Mouse (Mus musculus) MEL (cell line): ENCODE measurements around the gene Jup.

Source experiments
- CHD2 ChIP-seq: IDR thresholded peaks from 2 replicates; pipeline ENCODE4 v1.6.1; 2011; ENCODE audit warnings: low read length, improper control_type of control experiment
- CTCF ChIP-seq, 3 experiments: IDR thresholded peaks in 2 of 3; conservative IDR thresholded peaks in 1 of 3; 2 replicates each; pipeline ENCODE4 v1.5.1; 2011 to 2012; ENCODE audit warnings: low read length in 3 of 3, low read depth in 2 of 3, mild to moderate bottlenecking in 2 of 3, improper control_type of control experiment in 1 of 3, inconsistent platforms in 1 of 3, mixed read lengths in 1 of 3, moderate library complexity in 1 of 3; ENCODE audit not compliant: control insufficient read depth in 1 of 3, insufficient read depth in 1 of 3, poor library complexity in 1 of 3, severe bottlenecking in 1 of 3
- EP300 ChIP-seq, 2 experiments: IDR thresholded peaks; 2 replicates each; pipeline ENCODE4 v1.6.1; 2011; ENCODE audit warnings: improper control_type of control experiment in 2 of 2, low read length in 2 of 2, low read depth in 1 of 2, mild to moderate bottlenecking in 1 of 2
- GATA1 ChIP-seq: IDR thresholded peaks from 2 replicates; pipeline ENCODE4 v1.6.1; 2011; ENCODE audit warnings: low read depth, low read length, improper control_type of control experiment
- JUND ChIP-seq: IDR thresholded peaks from 2 replicates; pipeline ENCODE4 v1.6.1; 2011; ENCODE audit warnings: low read depth, mild to moderate bottlenecking, improper control_type of control experiment, low read length
- MAFK ChIP-seq: IDR thresholded peaks from 2 replicates; pipeline ENCODE4 v1.6.1; 2011; ENCODE audit warnings: low read depth, mild to moderate bottlenecking, low read length, improper control_type of control experiment, borderline replicate concordance
- MXI1 ChIP-seq: IDR thresholded peaks from 2 replicates; pipeline ENCODE4 v1.6.1; 2011; ENCODE audit warnings: mild to moderate bottlenecking, low read depth, low read length, improper control_type of control experiment
- POLR2A ChIP-seq, 2 experiments: IDR thresholded peaks; 2 replicates each; pipeline ENCODE4 v1.6.1; 2011 to 2012; ENCODE audit warnings: low read length in 2 of 2, mild to moderate bottlenecking in 2 of 2, control low read depth in 1 of 2, improper control_type of control experiment in 1 of 2, low read depth in 1 of 2, moderate library complexity in 1 of 2; ENCODE audit not compliant: control insufficient read depth in 1 of 2, insufficient read depth in 1 of 2, poor library complexity in 1 of 2
- POLR2AphosphoS5 ChIP-seq: IDR thresholded peaks from 2 replicates; pipeline ENCODE4 v1.6.1; 2012; ENCODE audit warnings: low read depth, borderline replicate concordance, mild to moderate bottlenecking, inconsistent platforms, low read length, moderate library complexity, mixed read lengths
- USF1 ChIP-seq: IDR thresholded peaks from 2 replicates; pipeline ENCODE4 v1.6.1; 2014; ENCODE audit warnings: low read depth, mild to moderate bottlenecking, inconsistent platforms, low read length, improper control_type of control experiment, moderate library complexity
- ZNF384 ChIP-seq: IDR thresholded peaks from 2 replicates; pipeline ENCODE4 v1.6.1; 2012; ENCODE audit warnings: low read depth, mild to moderate bottlenecking, inconsistent platforms, low read length, improper control_type of control experiment

- TF ChIP-seq MAFK (no peak), POLR2AphosphoS5 (no peak), CTCF (IDR thresholded peaks at IDR 0.05 in 2 of 3, conservative IDR thresholded peaks at IDR 0.05 in 1 of 3; ENCODE audit: control insufficient read depth in 1 of 3, insufficient read depth in 1 of 3, low read depth in 2 of 3, low read length in 3 of 3, poor library complexity in 1 of 3, severe bottlenecking in 1 of 3) (no peak), GATA1 (no peak), MXI1 (no peak), ZNF384 (no peak), JUND (no peak), POLR2A (IDR thresholded peaks at IDR 0.05; ENCODE audit: control insufficient read depth in 1 of 2, insufficient read depth in 1 of 2, low read depth in 1 of 2, low read length in 2 of 2, poor library complexity in 1 of 2) (no peak), CHD2 (no peak), USF1 (no peak), EP300 (IDR thresholded peaks at IDR 0.05; ENCODE audit: low read depth in 1 of 2, low read length in 2 of 2) (no peak)
These were observed 2.4 kb downstream of the Jup start for GRCm38 (mm10) chr11:100395200-100395599.
